Mouse (Mus musculus): ENCODE measurements around the gene Fiz1. TPM values are rescaled to one million over a fixed set of nuclear protein-coding genes. Genes with fewer than 3 reads are reported as not detected.
"Not testable (repeated sequence)": the region's sequence is repeated elsewhere in the genome, so short reads cannot be mapped to it uniquely, and the experiment has no call there.

The Fiz1 gene
- polyA plus RNA-seq, 1 experiment from 2014 or later: 46.4 TPM

- no peak for TF ChIP-seq CTCF (IDR thresholded peaks at IDR 0.05; ENCODE audit: low read depth)
- Histone ChIP-seq H3K27ac (ENCODE audit: low read depth) (no peak overlapping the region), H3K36me3 (ENCODE audit: insufficient read depth) (peaks cover 81% of the 10 kb centered on the region), H3K9ac (no peak overlapping the region), H3K4me1 (ENCODE audit: insufficient read depth) (no peaks in the 10 kb centered on the region), H3K27me3 (ENCODE audit: insufficient read depth, low read length) (no peaks in the 10 kb centered on the region), H3K9me3 (ENCODE audit: low read depth, low read length) (peaks cover 40% of the 10 kb centered on the region), H3K4me3 (ENCODE audit: low read depth, low read length) (no peak overlapping the region), H3K4me2 (no peak overlapping the region)
- WGBS: 86% methylated on average over 21 of the region's 21 CpGs
- no peak for ATAC-seq (ENCODE audit: insufficient read depth)
- DNase-seq: no peak
Observed at GRCm38 (mm10) chr7:5029946-5030345, 15.4 kb upstream of the Fiz1 start.

- no peak for DNase-seq
- Histone ChIP-seq H3K4me1 (ENCODE audit: insufficient read depth) (no peaks in the 10 kb centered on the region), H3K4me2 (no peak overlapping the region), H3K9ac (no peak overlapping the region), H3K9me3 (ENCODE audit: low read depth, low read length) (peaks cover 40% of the 10 kb centered on the region), H3K27ac (ENCODE audit: low read depth) (no peak overlapping the region), H3K27me3 (ENCODE audit: insufficient read depth, low read length) (no peaks in the 10 kb centered on the region), H3K36me3 (ENCODE audit: insufficient read depth) (peaks cover 85% of the 10 kb centered on the region), H3K4me3 (ENCODE audit: low read depth, low read length) (no peak overlapping the region)
- WGBS: 94% methylated on average over 22 of the region's 22 CpGs
- TF ChIP-seq CTCF (IDR thresholded peaks at IDR 0.05; ENCODE audit: low read depth): no peak
- no peak for ATAC-seq (ENCODE audit: insufficient read depth)
Observed at GRCm38 (mm10) chr7:5029543-5029942, 15.0 kb upstream of the Fiz1 start.

GRCm38 (mm10) chr7:5021197-5021596 is 6.7 kb upstream of the Fiz1 start:
- no peak for ATAC-seq (ENCODE audit: insufficient read depth)
- Histone ChIP-seq H3K9me3 (ENCODE audit: low read depth, low read length) (no peaks in the 10 kb centered on the region), H3K27ac (ENCODE audit: low read depth) (0 out of 2 replicates have a peak overlapping the region, but pooled peaks have one; percentile 96), H3K4me3 (ENCODE audit: low read depth, low read length) (peak overlapping the region; percentile 73), H3K4me2 (peak overlapping the region; percentile 70), H3K4me1 (ENCODE audit: insufficient read depth) (no peaks in the 10 kb centered on the region), H3K9ac (peak overlapping the region; percentile 92), H3K27me3 (ENCODE audit: insufficient read depth, low read length) (no peaks in the 10 kb centered on the region), H3K36me3 (ENCODE audit: insufficient read depth) (peaks cover 45% of the 10 kb centered on the region)
- no peak for TF ChIP-seq CTCF (IDR thresholded peaks at IDR 0.05; ENCODE audit: low read depth)
- DNase-seq: no peak
- 45% methylated on average over 5 of the region's 5 CpGs for WGBS

- ATAC-seq (ENCODE audit: insufficient read depth) (peak; percentile 47; the same call in 1 of the 2 replicates), DNase-seq (peak; percentile 39)
- Histone ChIP-seq H3K9me3 (ENCODE audit: low read depth, low read length) (no peaks in the 10 kb centered on the region), H3K27me3 (ENCODE audit: insufficient read depth, low read length) (no peaks in the 10 kb centered on the region), H3K4me3 (ENCODE audit: low read depth, low read length) (peak overlapping the region; percentile 73), H3K4me1 (ENCODE audit: insufficient read depth) (no peaks in the 10 kb centered on the region), H3K27ac (ENCODE audit: low read depth) (peak overlapping the region; percentile 96), H3K36me3 (ENCODE audit: insufficient read depth) (peaks cover 40% of the 10 kb centered on the region), H3K4me2 (peak overlapping the region; percentile 70), H3K9ac (peak overlapping the region; percentile 92)
- under 1% methylated on average over 14 of the region's 15 CpGs for WGBS
- TF ChIP-seq CTCF (IDR thresholded peaks at IDR 0.05; ENCODE audit: low read depth): no peak
Observed at GRCm38 (mm10) chr7:5020685-5021084, 6.2 kb upstream of the Fiz1 start.

GRCm38 (mm10) chr7:5020000-5020681 is 5.6 kb upstream of the Fiz1 start, which contains the start of the genes Zfp865 and Ccdc106:
Zfp865 (plus strand) TSS chr7:5020376.
Ccdc106 (plus strand) TSS chr7:5020553.
- peak within 1 kb of the TSS; percentile 70 for H3K4me2 ChIP-seq
- peak; percentile 86 for ATAC-seq (ENCODE audit: insufficient read depth)
- H3K36me3 ChIP-seq (ENCODE audit: insufficient read depth): peaks cover 37% of the 10 kb centered on the region
- DNase-seq: peak; percentile 99
- no peak for TF ChIP-seq CTCF (IDR thresholded peaks at IDR 0.05; ENCODE audit: low read depth)
- H3K9me3 ChIP-seq (ENCODE audit: low read depth, low read length): no peaks in the 10 kb centered on the region
- H3K27me3 ChIP-seq (ENCODE audit: insufficient read depth, low read length): no peaks in the 10 kb centered on the region
- WGBS: under 1% methylated on average over 44 of the region's 49 CpGs
- peak within 1 kb of the TSS; percentile 73 for H3K4me3 ChIP-seq (ENCODE audit: low read depth, low read length)
- no peaks in the 10 kb centered on the region for H3K4me1 ChIP-seq (ENCODE audit: insufficient read depth)
- peak within 1 kb of the TSS; percentile 92 for H3K9ac ChIP-seq
- peak within 1 kb of the TSS; percentile 96 for H3K27ac ChIP-seq (ENCODE audit: low read depth)

- Histone ChIP-seq H3K36me3 (ENCODE audit: insufficient read depth) (peaks cover 32% of the 10 kb centered on the region), H3K27ac (ENCODE audit: low read depth) (peak overlapping the region; percentile 96), H3K9ac (peak overlapping the region; percentile 92), H3K4me3 (ENCODE audit: low read depth, low read length) (peak overlapping the region; percentile 73), H3K4me2 (peak overlapping the region; percentile 70)
- 28% methylated on average over 8 of the region's 8 CpGs for WGBS
- peak; percentile 18 for DNase-seq
- not testable (repeated sequence) for H3K27me3 ChIP-seq (ENCODE audit: insufficient read depth, low read length); H3K4me1 ChIP-seq (ENCODE audit: insufficient read depth); ATAC-seq (ENCODE audit: insufficient read depth); H3K9me3 ChIP-seq (ENCODE audit: low read depth, low read length)
Observed at GRCm38 (mm10) chr7:5019576-5019975, 5.1 kb upstream of the Fiz1 start.

GRCm38 (mm10) chr7:5017931-5018330 is 3.4 kb upstream of the Fiz1 start:
- Histone ChIP-seq H3K4me3 (ENCODE audit: low read depth, low read length) (no peak overlapping the region), H3K9ac (no peak overlapping the region), H3K4me2 (no peak overlapping the region), H3K4me1 (ENCODE audit: insufficient read depth) (no peaks in the 10 kb centered on the region), H3K27me3 (ENCODE audit: insufficient read depth, low read length) (no peaks in the 10 kb centered on the region), H3K36me3 (ENCODE audit: insufficient read depth) (peaks cover 16% of the 10 kb centered on the region), H3K9me3 (ENCODE audit: low read depth, low read length) (no peaks in the 10 kb centered on the region), H3K27ac (ENCODE audit: low read depth) (no peak overlapping the region)
- no peak for TF ChIP-seq CTCF (IDR thresholded peaks at IDR 0.05; ENCODE audit: low read depth)
- no peak for DNase-seq
- 95% methylated on average over 21 of the region's 21 CpGs for WGBS
- ATAC-seq (ENCODE audit: insufficient read depth): no peak
